Mouse (Mus musculus): Measurements from ENCODE around the gene Rpl12. TPM values are rescaled to one million over a fixed set of nuclear protein-coding genes. Genes with fewer than 3 reads are reported as not detected.

Gene Rpl12
- total RNA-seq (2022): 100 to 1,000 TPM; 114 to 127 (median 119) TPM

GRCm38 (mm10) chr2:32961192-32961995, at the start of gene Rpl12, which contains the start of gene Lrsam1:
TSS of gene Rpl12 (plus strand) at chr2:32961559.
TSS of gene Lrsam1 (minus strand) at chr2:32961614.
- peak; percentile 85 to 92 for DNase-seq (ENCODE audit: low spot score in 2 of 2)

- no peak for DNase-seq (ENCODE audit: low spot score in 2 of 2)
Measured at GRCm38 (mm10) chr2:32911639-32912182, 49.6 kb upstream of the Rpl12 start.

GRCm38 (mm10) chr2:32912210-32912804, 49.1 kb upstream of the Rpl12 start:
- DNase-seq (ENCODE audit: low spot score in 2 of 2): peak; percentile 58 to 77

- DNase-seq (ENCODE audit: low spot score in 2 of 2): no peak
Measured at GRCm38 (mm10) chr2:32914362-32914761, 47.0 kb upstream of the Rpl12 start.

- no peak for DNase-seq (ENCODE audit: low spot score in 2 of 2)
Measured at GRCm38 (mm10) chr2:32914896-32915295, 46.5 kb upstream of the Rpl12 start.

- peak in 1 of 2 experiments; percentile 87 for DNase-seq (ENCODE audit: low spot score in 2 of 2)
Measured at GRCm38 (mm10) chr2:32917526-32917925, 43.8 kb upstream of the Rpl12 start.

- no peak for DNase-seq (ENCODE audit: low spot score in 2 of 2)
Measured at GRCm38 (mm10) chr2:32918391-32918790, 43.0 kb upstream of the Rpl12 start.

- DNase-seq (ENCODE audit: low spot score in 2 of 2): no peak
Measured at GRCm38 (mm10) chr2:32921235-32921634, 40.1 kb upstream of the Rpl12 start.

- no peak for DNase-seq (ENCODE audit: low spot score in 2 of 2)
Measured at GRCm38 (mm10) chr2:32921801-32922380, 39.5 kb upstream of the Rpl12 start.

GRCm38 (mm10) chr2:32922564-32922963, 38.8 kb upstream of the Rpl12 start:
- no peak for DNase-seq (ENCODE audit: low spot score in 2 of 2)

- DNase-seq (ENCODE audit: low spot score in 2 of 2): no peak
Measured at GRCm38 (mm10) chr2:32923551-32924250, 37.7 kb upstream of the Rpl12 start.

- DNase-seq (ENCODE audit: low spot score in 2 of 2): no peak
Measured at GRCm38 (mm10) chr2:32924306-32924844, 37.0 kb upstream of the Rpl12 start.

GRCm38 (mm10) chr2:32926330-32927075, 34.9 kb upstream of the Rpl12 start:
- DNase-seq (ENCODE audit: low spot score in 2 of 2): no peak

- DNase-seq (ENCODE audit: low spot score in 2 of 2): no peak
Measured at GRCm38 (mm10) chr2:32927624-32928234, 33.6 kb upstream of the Rpl12 start.

GRCm38 (mm10) chr2:32928235-32928946, 33.0 kb upstream of the Rpl12 start:
- peak; percentile 55 to 64 for DNase-seq (ENCODE audit: low spot score in 2 of 2)

- DNase-seq (ENCODE audit: low spot score in 2 of 2): no peak
Measured at GRCm38 (mm10) chr2:32928947-32929829, 32.2 kb upstream of the Rpl12 start.

- no peak for DNase-seq (ENCODE audit: low spot score in 2 of 2)
Measured at GRCm38 (mm10) chr2:32931730-32932129, 29.6 kb upstream of the Rpl12 start.

- DNase-seq (ENCODE audit: low spot score in 2 of 2): no peak
Measured at GRCm38 (mm10) chr2:32938741-32939140, 22.6 kb upstream of the Rpl12 start.
